Mouse (Mus musculus) small intestine, adult 10 weeks (tissue): ENCODE measurements around the gene Sp140. TPM values are rescaled to one million over a fixed set of nuclear protein-coding genes. Genes with fewer than 3 reads are reported as not detected.

ENCODE experiments used
- polyA plus RNA-seq: library from polyadenylated mRNA; stranded (reverse); fragments of 350-450 nt; fragmentation: Illumina TruSeq; extraction: RNeasy Lipid Tissue Mini Kit (QIAGEN cat#74804); gene quantifications from one replicate; pipeline ENCODE4 v1.2.3, GENCODE M21; 2014; ENCODE audit warnings: low replicate concordance

Gene Sp140
- 7.4 TPM for polyA plus RNA-seq

GRCm38 (mm10) chr1:85600078-85600477, at the start of gene Sp140:
TSS of gene Sp140 (plus strand) at chr1:85600378.

DNA sequence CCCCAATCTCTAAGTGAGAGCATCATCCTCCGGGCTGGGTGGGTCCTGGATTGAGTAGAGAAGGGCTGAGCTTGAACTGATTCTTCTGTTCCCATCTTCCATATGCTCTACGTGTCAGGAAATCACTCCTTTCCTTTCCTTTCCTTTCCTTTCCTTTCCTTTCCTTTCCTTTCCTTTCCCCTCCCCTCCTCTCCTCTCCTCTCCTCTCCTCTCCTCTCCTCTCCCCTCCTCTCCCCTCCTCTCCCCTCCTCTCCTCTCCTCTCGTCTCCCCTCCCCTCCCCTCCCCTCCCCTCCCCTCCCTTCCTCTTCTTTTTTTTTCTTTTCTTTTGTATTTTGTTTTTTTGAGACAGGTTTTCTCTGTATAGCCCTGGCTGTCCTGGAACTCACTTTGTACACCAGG, 24.8 kb upstream of the Sp140 start, which contains the start of gene G530012D18Rik:
Gene G530012D18Rik, plus strand, starts transcription at position 301 of the 400 bp plus-strand sequence.

DNA sequence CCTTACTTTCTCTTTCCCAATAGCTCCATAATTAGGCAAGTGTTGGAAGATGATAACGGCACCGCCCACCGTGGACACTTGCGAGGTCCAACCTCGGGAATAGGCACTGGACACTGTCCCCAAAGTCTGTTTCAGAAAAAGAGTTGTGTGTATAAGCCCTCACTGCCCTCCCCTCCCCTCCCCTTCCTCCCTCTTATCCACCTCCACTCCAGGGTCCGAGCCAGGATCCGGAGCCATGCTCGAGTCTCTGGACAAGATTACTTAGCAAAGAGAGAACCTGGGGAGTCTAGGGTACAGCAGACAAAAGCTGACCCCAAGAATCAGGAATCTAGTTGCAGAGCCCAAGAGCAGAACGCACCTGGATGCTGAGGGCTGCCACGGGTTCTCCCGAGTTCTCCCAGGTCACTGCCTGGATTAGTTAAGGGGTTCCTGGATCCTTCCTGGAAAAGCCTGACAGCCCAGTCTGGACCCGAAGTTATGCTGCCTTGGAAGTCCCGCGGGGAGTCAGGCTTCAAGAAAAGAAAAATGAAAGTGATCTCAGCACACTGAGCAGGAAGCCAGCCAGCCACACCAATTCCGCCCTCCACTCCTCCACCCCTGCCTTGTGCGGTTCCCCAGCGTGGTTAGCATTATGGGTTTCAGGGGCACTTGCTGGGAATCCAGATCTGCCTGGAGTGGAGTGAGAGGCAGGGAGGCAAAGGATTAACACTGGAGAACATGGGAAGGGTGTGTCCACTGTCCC, 1.7 kb upstream of the Sp140 start, which contains the start of gene Sp110:
Gene Sp110, minus strand, starts transcription at position 547 of the 742 bp plus-strand sequence.

GRCm38 (mm10) chr1:85649881-85650280, 49.7 kb downstream of the Sp140 start, which contains the start of gene Sp100:
TSS of gene Sp100 (plus strand) at chr1:85649988.

Other genes starting within 250 kb of the Sp140 start
- gene G530012D18Rik, start 24.7 kb upstream of the Sp140 start, polyA plus RNA-seq: not detected
- 4.8 TPM for gene Sp110, start 1.6 kb upstream of the Sp140 start, polyA plus RNA-seq
- 129 TPM for gene Sp100, start 49.6 kb downstream of the Sp140 start, polyA plus RNA-seq
- 2.9 TPM for gene A630001G21Rik, start 178.3 kb downstream of the Sp140 start, polyA plus RNA-seq
- gene Cab39, start 193.1 kb downstream of the Sp140 start, polyA plus RNA-seq: 328 TPM